Mouse (Mus musculus) intestine, embryonic 14.5 days (tissue): ENCODE results near the gene Bod1. TPM values are rescaled to one million over a fixed set of nuclear protein-coding genes. Genes with fewer than 3 reads are reported as not detected.

Experiments
- ATAC-seq: fragments of 200-750 bp; cut with Nextera tagmentation; replicated peaks from 2 replicates; pipeline ENCODE4 v1.8.0; 2017; ENCODE audit warnings: low read depth, moderate number of reproducible peaks, moderate TSS enrichment, moderate library complexity; ENCODE audit not compliant: low FRiP score, low TSS enrichment
- DNase-seq: peaks from one replicate; pipeline ENCODE4 v3.0.0-alpha.2; 2018; ENCODE audit warnings: low spot score
- H3K27ac ChIP-seq: fragments of 300-500 bp; sonication (generic); 2 replicates; pipeline ENCODE4 v1.5.1; 2014; ENCODE audit warnings: low read depth, mild to moderate bottlenecking, control low read depth
- H3K27me3 ChIP-seq: fragments of 300-500 bp; sonication (generic); replicated peaks from 2 replicates; pipeline ENCODE4 v1.6.1; 2014; ENCODE audit warnings: low read length, control low read depth; ENCODE audit not compliant: control insufficient read depth, insufficient read depth
- H3K36me3 ChIP-seq: fragments of 300-500 bp; sonication (generic); 2 replicates; pipeline ENCODE4 v1.6.1; 2014; ENCODE audit warnings: low read length, control low read depth; ENCODE audit not compliant: control insufficient read depth, insufficient read depth
- H3K4me1 ChIP-seq: fragments of 300-500 bp; sonication (generic); replicated peaks from 2 replicates; pipeline ENCODE4 v1.6.1; 2014; ENCODE audit warnings: low read length, control low read depth, mixed read lengths; ENCODE audit not compliant: control insufficient read depth, insufficient read depth
- H3K4me2 ChIP-seq: fragments of 300-500 bp; sonication (generic); 2 replicates; pipeline ENCODE4 v1.6.1; 2014; ENCODE audit warnings: low read length
- H3K4me3 ChIP-seq: fragments of 300-500 bp; sonication (generic); 2 replicates; pipeline ENCODE4 v1.5.1; 2014; ENCODE audit warnings: low read depth, low read length, control low read depth, mixed read lengths
- H3K9ac ChIP-seq: fragments of 300-500 bp; sonication (generic); 2 replicates; pipeline ENCODE4 v1.6.1; 2014; ENCODE audit warnings: mild to moderate bottlenecking, low read length
- H3K9me3 ChIP-seq: fragments of 300-500 bp; sonication (generic); 2 replicates; pipeline ENCODE4 v1.6.1; 2016; ENCODE audit warnings: low read length, control low read depth; ENCODE audit not compliant: control insufficient read depth
- WGBS: fragments of 180-500 bp; shearing (Covaris S2); extraction: QIAGEN DNeasy Blood & Tissue Kit; methylation state at CpG from one replicate; pipeline ENCODE4 v1.1.7; 2014; 5-methylcytosine and 5-hydroxymethylcytosine counted together
- polyA plus RNA-seq: library from polyadenylated mRNA; unstranded; fragments of >200 nt; fragmentation: Nextera tagmentation; extraction: Ambion mirVana; gene quantifications from 2 replicates; pipeline ENCODE4 v1.2.1, GENCODE M21; 2014

The Bod1 gene
- polyA plus RNA-seq, 1 experiment from 2014 or later, result 92.7 TPM

DNA sequence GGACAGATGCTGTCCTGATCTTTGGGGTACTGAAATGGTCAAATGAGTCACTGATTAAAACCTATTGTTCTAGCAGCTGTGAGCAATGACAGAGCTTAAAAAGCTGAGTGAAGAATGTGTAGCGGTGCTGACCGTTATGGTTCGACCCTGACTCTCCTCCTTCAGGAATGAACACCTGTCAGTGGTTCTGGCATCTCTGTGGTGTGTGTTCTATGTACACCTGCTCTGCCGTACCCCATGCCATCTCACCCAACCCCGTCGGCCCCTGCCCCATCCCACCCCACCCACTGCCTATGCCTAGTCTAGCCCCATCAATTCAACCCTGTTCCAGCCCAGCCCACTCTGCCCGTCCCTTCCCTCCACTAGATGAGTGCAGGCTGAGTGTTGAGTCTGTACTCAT, 9.5 kb downstream of the Bod1 start:
- no peaks in the 10 kb centered on the region for H3K4me1 ChIP-seq
- no peak for ATAC-seq

DNA sequence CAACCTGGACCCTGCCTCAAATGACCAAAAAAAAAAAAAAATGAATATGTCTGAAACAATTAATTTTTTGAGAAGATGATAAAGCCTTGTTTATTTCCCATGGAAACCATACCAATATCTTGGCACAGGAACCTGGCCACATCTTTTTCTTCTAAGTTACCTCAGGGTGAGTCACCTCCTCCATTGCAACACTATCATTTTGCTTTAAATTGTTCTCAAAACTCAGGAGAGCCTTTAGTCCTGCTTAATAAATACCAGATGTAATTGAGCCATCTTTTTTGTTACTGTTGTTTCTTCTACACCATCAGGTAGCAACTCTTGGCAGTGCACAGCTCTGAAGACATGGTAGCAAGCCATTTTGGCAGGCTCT, 13.9 kb downstream of the Bod1 start:
- Histone ChIP-seq H3K4me1 (no peaks in the 10 kb centered on the region), H3K4me3 (no peak overlapping the region), H3K9ac (no peak overlapping the region), H3K36me3 (no peaks in the 10 kb centered on the region), H3K27me3 (no peaks in the 10 kb centered on the region), H3K9me3 (no peaks in the 10 kb centered on the region), H3K27ac (no peak overlapping the region), H3K4me2 (no peak overlapping the region)
- no peak for DNase-seq
- no peak for ATAC-seq

More for the DNA sequence above, 9.5 kb downstream of the Bod1 start:
- WGBS, result 90% methylated on average over 7 of the region's 7 CpGs
- H3K9me3 ChIP-seq, result no peaks in the 10 kb centered on the region
- H3K4me2 ChIP-seq, result no peak overlapping the region
- H3K9ac ChIP-seq, result no peak overlapping the region
- peaks cover 42% of the 10 kb centered on the region for H3K36me3 ChIP-seq
- no peaks in the 10 kb centered on the region for H3K27me3 ChIP-seq
- H3K27ac ChIP-seq, result no peak overlapping the region
- DNase-seq, result no peak
- H3K4me3 ChIP-seq, result no peak overlapping the region

GRCm38 (mm10) chr11:31657168-31657805, 14.4 kb downstream of the Bod1 start:
- ATAC-seq (no peak), DNase-seq (no peak)
- Histone ChIP-seq H3K4me2 (no peak overlapping the region), H3K27me3 (no peaks in the 10 kb centered on the region), H3K4me3 (no peak overlapping the region), H3K27ac (no peak overlapping the region), H3K9me3 (no peaks in the 10 kb centered on the region), H3K4me1 (no peaks in the 10 kb centered on the region), H3K9ac (no peak overlapping the region), H3K36me3 (no peaks in the 10 kb centered on the region)
- WGBS, result 69% methylated on average over 5 of the region's 5 CpGs

DNA sequence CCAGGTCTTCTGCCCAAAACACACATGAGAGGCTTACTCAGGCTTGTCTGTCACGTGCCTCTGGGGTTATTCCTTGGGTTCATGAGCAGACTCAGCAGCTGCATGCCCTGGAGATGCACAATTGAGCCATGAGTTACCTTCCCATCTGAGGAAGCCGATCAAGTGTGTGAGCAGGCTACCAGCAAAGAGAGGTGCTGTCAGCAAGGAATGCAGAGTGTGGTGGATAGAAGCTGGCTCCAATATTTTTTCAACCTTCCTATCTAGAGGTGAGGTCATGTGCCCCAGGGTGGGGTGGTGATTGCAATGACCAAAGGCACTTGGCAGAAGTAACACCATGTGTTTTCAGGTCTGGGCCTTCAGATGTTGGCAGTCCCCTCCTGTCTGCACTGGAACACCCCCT, 22.2 kb downstream of the Bod1 start:
- Histone ChIP-seq H3K9ac (no peak overlapping the region), H3K36me3 (no peaks in the 10 kb centered on the region), H3K4me1 (no peaks in the 10 kb centered on the region), H3K27ac (no peak overlapping the region), H3K4me2 (no peak overlapping the region), H3K27me3 (no peaks in the 10 kb centered on the region), H3K4me3 (no peak overlapping the region), H3K9me3 (no peaks in the 10 kb centered on the region)
- ATAC-seq (no peak), DNase-seq (no peak)
- 81% methylated on average over 2 of the region's 2 CpGs for whole genome bisulfite sequencing

GRCm38 (mm10) chr11:31647268-31647667, 24.4 kb downstream of the Bod1 start:
- no peak overlapping the region for H3K4me2 ChIP-seq
- H3K9ac ChIP-seq, result no peak overlapping the region
- H3K4me1 ChIP-seq, result no peaks in the 10 kb centered on the region
- no peak for ATAC-seq
- H3K27ac ChIP-seq, result no peak overlapping the region
- no peaks in the 10 kb centered on the region for H3K9me3 ChIP-seq
- no peaks in the 10 kb centered on the region for H3K36me3 ChIP-seq
- 88% methylated on average over 10 of the region's 10 CpGs for WGBS
- H3K27me3 ChIP-seq, result no peaks in the 10 kb centered on the region
- no peak overlapping the region for H3K4me3 ChIP-seq
- DNase-seq, result no peak

GRCm38 (mm10) chr11:31646571-31646970, 25.1 kb downstream of the Bod1 start:
- H3K27me3 ChIP-seq, result no peaks in the 10 kb centered on the region
- no peaks in the 10 kb centered on the region for H3K36me3 ChIP-seq
- no peak overlapping the region for H3K9ac ChIP-seq
- no peaks in the 10 kb centered on the region for H3K4me1 ChIP-seq
- no peak overlapping the region for H3K4me3 ChIP-seq
- DNase-seq (no peak), ATAC-seq (no peak)
- WGBS, result 100% methylated on average over 1 of the region's 1 CpGs
- no peaks in the 10 kb centered on the region for H3K9me3 ChIP-seq
- H3K27ac ChIP-seq, result no peak overlapping the region
- no peak overlapping the region for H3K4me2 ChIP-seq

- Histone ChIP-seq H3K36me3 (no peaks in the 10 kb centered on the region), H3K27me3 (no peaks in the 10 kb centered on the region), H3K4me2 (no peak overlapping the region), H3K9ac (no peak overlapping the region), H3K4me3 (no peak overlapping the region), H3K9me3 (no peaks in the 10 kb centered on the region), H3K27ac (no peak overlapping the region), H3K4me1 (no peaks in the 10 kb centered on the region)
- WGBS, result 65% methylated on average over 6 of the region's 6 CpGs
- ATAC-seq, result no peak
- no peak for DNase-seq
These were observed 28.6 kb downstream of the Bod1 start for GRCm38 (mm10) chr11:31643120-31643519.

DNA sequence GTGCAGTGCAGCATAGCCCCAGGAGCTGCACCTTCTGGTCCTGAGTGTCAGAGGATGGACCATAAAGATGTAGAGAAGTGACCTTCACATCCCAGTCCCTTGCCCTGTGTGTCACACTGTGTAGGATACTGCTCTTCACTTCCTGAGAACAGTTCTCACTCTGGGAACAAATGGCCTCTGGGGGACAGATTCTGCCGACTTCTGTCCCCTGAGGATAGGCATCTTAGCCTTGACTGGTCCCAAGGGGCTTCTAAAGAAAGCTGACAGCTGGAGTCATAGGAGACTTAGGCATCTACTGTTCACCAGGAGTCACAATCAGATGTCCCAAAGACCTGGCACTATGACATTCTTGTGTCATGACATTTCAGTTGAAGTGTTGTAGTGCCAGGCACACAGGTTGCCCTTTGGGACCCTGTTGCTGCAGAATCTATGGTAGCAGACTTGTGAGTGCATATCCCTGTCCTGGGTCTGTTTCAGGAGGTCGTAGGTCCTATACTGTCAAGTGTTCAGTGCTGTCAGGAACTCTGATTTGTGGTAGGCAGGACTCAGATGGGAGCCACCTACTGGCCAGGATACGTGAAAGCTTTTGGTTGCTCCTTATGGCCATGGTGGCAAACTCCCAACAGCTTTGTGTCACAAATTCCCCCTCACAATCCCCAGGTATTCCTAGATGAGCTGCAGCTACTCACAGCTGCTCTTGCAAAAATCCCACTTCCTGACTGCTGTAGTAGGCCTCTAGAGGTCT, 30.4 kb downstream of the Bod1 start:
- Histone ChIP-seq H3K4me2 (no peak overlapping the region), H3K4me1 (no peaks in the 10 kb centered on the region), H3K9ac (no peak overlapping the region), H3K9me3 (no peaks in the 10 kb centered on the region), H3K36me3 (no peaks in the 10 kb centered on the region), H3K27ac (no peak overlapping the region), H3K4me3 (no peak overlapping the region), H3K27me3 (no peaks in the 10 kb centered on the region)
- WGBS, result 40% methylated on average over 3 of the region's 3 CpGs
- ATAC-seq (no peak), DNase-seq (no peak)

DNA sequence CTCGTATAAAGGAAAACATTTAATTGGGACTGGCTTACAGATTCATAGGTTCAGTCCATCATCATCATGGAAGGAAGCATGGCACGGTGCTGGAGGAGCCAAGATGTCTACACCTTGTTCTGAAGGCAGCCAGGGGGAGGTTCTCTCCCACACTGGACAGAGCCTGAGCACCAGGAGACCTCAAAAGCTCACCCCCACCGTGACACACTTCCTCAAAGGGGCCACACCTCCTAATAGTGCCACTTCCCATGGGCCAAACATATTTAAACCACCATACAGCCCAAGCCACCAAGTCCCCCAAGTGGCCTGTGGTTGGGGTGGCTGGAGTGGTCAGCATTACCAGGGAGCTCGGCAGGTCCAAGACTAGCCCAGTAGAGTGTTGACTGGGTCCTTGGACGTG, 31.5 kb downstream of the Bod1 start:
- DNase-seq (no peak), ATAC-seq (no peak)
- H3K4me1 ChIP-seq, result no peaks in the 10 kb centered on the region
- no peak overlapping the region for H3K9ac ChIP-seq
- no peak overlapping the region for H3K4me3 ChIP-seq
- no peak overlapping the region for H3K4me2 ChIP-seq
- 75% methylated on average over 5 of the region's 5 CpGs for WGBS
- no peaks in the 10 kb centered on the region for H3K36me3 ChIP-seq
- no peaks in the 10 kb centered on the region for H3K9me3 ChIP-seq
- H3K27me3 ChIP-seq, result no peaks in the 10 kb centered on the region
- no peak overlapping the region for H3K27ac ChIP-seq
